Mouse (Mus musculus): Measurements from ENCODE around the gene Nol9.

The Nol9 gene

GRCm38 (mm10) chr4:152062390-152063110, 23.4 kb downstream of the Nol9 start:
- DNase-seq (ENCODE audit: low spot score in 2 of 2): no peak

DNA sequence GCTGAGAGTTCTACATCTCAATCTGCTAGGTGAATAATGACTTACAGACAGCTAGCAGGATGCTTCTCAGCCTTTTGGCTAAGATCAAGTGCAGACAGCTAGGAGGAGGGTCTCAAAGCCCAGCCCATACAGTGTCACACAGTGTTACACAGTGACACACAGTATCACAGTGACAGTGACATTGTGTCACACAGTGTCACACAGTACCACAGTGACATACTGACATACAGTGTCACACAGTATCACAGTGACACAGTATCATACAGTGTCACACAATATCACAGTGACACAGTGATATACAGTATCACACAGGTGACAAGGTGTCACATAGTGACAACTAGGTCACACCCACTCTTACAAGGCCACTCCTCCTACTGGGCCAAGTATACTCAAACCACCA, 28.2 kb downstream of the Nol9 start:
- DNase-seq (ENCODE audit: low spot score in 2 of 2): no peak

- no peak for DNase-seq (ENCODE audit: low spot score in 2 of 2)
Measured at GRCm38 (mm10) chr4:152068166-152068724, 29.1 kb downstream of the Nol9 start.

GRCm38 (mm10) chr4:152069245-152069644, 30.1 kb downstream of the Nol9 start:
- no peak for DNase-seq (ENCODE audit: low spot score in 2 of 2)

DNA sequence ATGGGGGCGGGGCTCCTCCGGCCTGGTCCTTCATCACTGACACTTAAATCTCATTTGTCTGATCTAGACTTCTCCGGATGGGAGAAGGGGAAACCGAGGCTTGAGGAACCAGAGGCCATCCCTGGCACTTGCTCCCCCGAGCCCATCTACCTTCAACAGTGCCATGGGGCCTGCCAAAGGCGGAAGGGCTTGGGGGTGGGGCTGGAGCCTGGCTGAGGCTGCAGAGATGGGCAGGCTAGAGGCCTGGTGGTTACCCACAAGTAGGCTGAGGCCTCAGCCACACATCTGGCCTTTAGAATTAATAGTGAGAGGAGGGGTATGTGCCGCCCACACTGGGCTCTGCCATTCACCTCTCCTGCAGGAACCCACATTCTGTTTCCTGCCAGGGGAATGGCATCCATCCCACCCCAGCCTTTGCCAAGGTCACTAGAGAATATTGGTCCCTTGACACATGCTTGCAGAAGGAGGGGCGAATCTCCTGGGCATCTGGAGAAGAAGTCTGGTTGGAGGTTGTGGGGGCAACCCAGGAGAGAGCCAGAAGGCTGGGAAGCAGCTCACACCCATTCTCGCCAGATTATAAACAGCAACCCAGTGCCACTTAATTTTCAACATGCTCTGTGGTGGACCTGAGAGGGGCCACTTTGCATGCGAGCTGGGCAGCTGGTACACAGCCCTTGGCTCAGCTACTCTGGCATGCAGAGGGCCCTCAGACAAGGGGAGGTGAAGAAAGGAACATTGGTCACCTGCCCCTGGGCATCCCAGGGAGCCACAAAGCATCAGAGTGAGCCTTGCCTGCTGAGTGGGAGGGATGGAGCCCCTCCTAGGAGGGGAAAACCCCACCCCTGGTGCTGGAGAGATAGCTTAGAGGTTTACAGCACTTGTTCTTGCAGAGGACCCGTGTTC, 31.6 kb downstream of the Nol9 start:
- no peak for DNase-seq (ENCODE audit: low spot score in 2 of 2)

DNA sequence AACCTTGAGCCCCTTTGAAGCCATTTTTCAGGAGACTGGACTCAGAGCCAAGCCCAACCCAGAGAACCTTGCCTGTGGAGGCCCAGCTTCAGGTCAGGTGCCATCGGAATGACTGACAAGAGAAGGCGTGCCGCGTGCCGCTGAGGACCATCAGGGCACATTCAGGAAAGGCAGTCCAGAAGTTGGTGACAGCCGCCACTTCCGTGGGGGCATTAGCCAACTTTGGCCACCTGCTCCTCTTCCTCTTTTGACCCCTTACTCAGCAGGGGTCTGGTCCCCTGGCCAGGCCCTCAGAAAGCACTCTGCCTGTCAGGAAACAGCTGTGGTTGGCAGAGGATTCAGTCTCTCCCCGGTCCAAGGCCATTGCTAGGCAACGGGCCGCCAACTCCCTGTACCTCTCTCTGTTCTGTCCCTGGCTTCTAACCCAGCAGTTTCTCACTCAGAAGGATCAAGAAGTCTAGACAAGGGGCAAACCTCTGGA, 33.0 kb downstream of the Nol9 start, which contains the start of gene Plekhg5:
Gene Plekhg5 (plus strand): TSS at position 378 of the 481 bp plus-strand sequence.
- peak in 1 of 2 experiments; percentile 57 for DNase-seq (ENCODE audit: low spot score in 2 of 2)

DNA sequence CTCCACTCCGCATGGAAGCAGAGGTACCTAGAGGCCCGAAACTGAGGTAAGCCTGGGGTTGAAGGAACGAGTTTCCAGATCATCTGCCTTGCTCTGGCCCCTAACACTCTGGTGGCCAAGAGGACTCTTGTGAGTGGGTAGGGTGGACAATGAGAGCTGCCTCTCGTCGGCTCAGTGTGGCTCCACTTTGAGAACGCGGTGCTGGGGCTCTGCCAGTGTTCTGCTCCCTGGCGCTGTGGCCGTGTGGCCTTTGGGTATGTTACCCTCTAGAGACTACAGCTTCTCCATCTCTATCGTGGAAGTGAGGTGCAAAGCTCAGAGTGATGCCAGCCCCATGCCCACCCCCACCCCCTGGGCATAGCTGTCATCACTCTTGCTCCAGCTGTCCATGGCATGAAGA, 33.5 kb downstream of the Nol9 start:
- no peak for DNase-seq (ENCODE audit: low spot score in 2 of 2)

DNA sequence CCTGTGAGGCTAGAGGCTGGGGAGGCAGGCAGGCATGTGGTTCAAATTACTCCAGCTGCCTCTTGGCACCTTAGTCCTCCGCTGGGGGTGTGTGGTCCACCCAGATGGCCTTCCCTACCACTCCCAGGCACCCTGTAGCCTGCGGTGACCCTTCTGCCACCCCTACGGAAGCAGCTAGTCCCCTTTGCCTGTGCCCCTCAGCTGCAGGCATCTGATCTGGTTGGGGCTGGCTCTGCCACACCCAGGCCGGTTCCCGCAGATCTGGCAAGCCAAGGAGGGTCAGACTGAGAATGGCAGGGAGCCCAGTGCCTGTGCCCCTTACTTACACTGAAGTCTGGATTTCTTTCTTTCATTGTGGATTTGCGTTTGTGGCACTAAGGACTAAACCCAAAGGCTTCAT, 34.6 kb downstream of the Nol9 start:
- DNase-seq (ENCODE audit: low spot score in 2 of 2): no peak

- no peak for DNase-seq (ENCODE audit: low spot score in 2 of 2)
Measured at GRCm38 (mm10) chr4:152074548-152074947, 35.4 kb downstream of the Nol9 start.

GRCm38 (mm10) chr4:152077191-152077590, 38.1 kb downstream of the Nol9 start:
- DNase-seq (ENCODE audit: low spot score in 2 of 2): no peak

GRCm38 (mm10) chr4:152078105-152078530, 39.0 kb downstream of the Nol9 start:
- no peak for DNase-seq (ENCODE audit: low spot score in 2 of 2)

DNA sequence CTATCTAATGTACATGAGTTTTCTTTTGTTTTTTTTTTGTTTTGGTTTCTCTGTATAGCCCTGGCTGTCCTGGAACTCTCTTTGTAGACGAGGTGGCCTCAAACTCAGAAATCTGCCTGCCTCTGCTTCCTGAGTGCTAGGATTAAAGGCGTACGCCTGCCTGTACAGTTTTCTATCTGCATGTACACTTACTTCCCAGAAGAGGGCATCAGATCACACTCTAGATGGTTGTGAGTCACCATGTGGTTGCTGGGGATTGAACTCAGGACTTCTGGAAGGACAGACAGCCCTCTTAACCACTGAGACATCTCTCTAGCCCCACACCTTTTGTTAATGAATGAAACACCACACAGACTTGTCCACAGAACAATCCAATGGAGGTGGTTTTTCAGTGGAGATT, 40.1 kb downstream of the Nol9 start:
- no peak for DNase-seq (ENCODE audit: low spot score in 2 of 2)

DNA sequence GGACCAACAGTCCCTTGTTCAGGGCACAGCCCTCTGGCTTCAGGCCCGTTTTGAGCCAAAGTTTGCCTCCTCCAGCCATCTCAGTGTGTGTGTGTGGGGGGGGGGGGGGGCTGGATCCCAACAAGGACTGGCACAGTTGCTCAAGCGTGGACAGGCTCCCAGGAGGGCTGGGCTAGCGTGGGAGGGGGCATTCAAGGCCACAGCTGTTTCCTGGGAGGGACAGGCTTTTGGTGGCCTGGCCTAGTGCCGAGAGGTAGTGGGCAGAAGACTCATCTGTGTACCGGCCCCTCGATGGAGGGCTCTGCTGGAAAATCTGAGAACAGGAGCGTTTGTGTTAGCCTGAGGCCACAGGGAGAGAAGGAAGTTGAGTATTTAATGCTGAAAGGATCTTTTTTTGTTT, 40.8 kb downstream of the Nol9 start:
- no peak for DNase-seq (ENCODE audit: low spot score in 2 of 2)

DNA sequence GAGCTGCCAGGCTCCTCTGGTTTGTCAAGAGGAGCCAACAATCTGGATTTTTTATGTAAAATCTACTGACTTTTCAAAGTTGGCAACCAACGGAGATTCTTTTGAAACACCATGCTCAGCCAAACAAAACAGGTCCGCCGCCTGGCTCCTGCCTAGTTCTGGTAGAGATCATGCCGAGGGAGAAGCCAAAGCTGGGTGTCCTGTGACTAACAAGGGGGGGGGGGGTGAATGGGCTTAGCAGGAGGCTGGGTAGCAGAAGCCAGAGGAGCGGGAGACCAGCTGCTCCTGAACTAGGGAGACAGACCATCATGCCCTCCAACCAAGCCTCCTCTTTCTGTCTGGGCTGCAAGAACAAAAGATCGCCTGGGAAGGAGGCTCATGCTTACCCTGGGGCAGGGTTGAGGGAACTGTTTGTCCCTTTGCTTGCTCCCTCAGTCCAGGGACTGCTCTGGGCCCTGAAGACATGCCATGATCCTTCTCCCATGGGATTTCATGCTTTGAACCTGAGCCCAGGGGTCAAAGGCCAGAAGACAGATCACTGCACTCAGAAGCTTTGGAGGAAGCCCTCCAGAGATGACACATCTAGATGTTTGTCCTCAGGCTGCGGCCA, 44.6 kb downstream of the Nol9 start:
- no peak for DNase-seq (ENCODE audit: low spot score in 2 of 2)

GRCm38 (mm10) chr4:152084616-152085015, 45.5 kb downstream of the Nol9 start:
- no peak for DNase-seq (ENCODE audit: low spot score in 2 of 2)

DNA sequence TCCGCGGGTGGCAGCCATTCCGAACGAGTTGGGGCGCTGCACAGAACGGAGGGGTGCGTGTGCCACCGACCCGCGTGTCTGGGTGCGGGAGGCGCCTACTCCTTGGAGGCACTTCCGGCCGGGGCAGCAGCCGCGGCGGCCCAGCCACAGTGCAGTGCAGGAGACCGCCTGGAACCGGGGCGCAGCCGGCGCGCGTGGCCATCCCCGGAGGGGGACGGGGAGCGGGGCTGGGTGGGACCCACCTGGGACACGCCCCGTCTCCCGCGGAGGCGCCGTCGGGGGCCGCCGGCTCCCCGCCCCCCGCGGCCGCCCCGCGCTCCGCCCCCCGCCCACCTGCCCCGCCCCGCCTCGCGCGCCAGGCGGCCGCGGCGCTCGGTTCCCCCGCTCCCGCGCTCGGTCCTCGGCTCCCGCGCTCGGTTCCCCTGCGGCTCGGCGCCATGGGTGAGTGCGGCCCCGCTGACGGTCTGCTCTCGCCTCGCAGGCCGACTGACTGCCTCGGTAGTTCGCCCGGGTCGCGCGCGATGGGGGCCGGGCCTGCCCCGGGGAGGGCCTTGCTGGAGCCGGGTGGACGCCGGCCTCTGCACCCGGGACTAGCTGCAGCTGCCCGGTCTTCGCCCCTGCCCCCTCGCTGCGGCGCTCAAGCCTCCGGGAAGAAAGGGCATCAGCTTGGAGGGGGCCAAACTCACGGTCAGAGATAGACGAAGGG, 47.5 kb downstream of the Nol9 start:
- no peak for DNase-seq (ENCODE audit: low spot score in 2 of 2)

DNA sequence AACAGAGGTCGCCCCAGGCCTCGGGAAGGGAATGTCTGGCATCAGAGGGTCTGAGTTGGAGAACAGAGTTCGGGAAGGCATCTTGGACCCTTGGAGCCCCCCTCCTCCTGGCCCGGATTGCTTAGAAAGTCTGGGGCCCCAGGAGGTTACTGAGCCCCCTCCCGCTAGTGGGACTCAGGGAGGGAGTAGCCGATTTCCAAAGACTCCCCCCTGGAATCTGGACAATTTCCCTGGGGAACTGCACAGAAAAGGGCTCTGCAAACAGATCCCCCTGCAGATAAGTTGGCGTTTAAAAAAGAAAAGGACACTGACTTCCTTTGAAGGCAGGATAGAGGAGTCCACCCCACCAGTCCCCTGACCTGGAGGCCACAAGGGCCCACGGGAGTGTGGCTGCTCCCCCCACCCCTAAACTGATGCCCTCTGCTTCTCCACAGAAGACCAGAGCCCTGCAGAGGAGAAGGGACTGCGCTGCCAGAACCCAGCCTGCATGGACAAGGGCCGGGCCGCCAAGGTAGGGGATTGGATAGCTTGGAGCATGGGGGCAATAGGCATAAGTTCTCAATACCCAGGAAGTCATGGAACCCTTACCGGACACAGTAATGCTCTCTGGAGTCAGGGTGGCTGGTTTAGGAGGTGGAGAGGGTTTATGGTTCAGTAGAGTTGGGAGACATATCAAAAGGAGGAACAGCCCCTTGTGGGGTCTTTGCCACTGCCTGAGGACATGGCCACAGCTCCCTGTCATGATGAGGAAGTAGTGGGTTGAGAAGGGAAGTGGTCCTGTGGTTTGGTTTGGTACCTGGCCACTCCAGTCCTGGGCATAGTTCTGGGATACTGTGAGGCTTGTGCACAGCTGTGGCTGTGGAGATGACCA, 48.3 kb downstream of the Nol9 start:
- no peak for DNase-seq (ENCODE audit: low spot score in 2 of 2)

DNA sequence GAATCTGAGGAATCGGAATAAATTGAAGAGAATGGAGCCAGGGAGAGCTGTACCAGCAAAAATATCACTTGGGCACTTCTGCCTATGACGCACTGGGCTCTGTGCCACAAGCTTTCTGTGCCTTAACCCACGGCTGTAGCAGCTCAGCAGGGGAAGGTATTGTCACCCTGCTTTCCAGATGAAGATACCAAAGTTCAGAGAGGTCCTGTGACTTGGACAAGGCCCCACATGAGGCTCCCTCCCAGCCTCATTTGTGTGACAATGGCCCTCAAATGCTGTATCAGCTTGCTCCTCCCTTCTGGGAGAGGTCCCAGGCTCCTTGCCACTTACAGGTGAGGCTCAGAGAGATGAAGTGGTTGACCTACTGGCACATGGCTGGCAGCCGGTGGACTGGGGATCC, 49.0 kb downstream of the Nol9 start:
- no peak for DNase-seq (ENCODE audit: low spot score in 2 of 2)

GRCm38 (mm10) chr4:152088556-152089120, 49.5 kb downstream of the Nol9 start:
- peak in 1 of 2 experiments; percentile 73 for DNase-seq (ENCODE audit: low spot score in 2 of 2)

GRCm38 (mm10) chr4:152090191-152090590, 51.1 kb downstream of the Nol9 start:
- DNase-seq (ENCODE audit: low spot score in 2 of 2): no peak
